Mouse (Mus musculus): Measurements from ENCODE around the gene Depdc1b. TPM values are rescaled to one million over a fixed set of nuclear protein-coding genes. Genes with fewer than 3 reads are reported as not detected.

The Depdc1b gene
- polyA plus RNA-seq, 1 experiment = 0.38 TPM

DNA sequence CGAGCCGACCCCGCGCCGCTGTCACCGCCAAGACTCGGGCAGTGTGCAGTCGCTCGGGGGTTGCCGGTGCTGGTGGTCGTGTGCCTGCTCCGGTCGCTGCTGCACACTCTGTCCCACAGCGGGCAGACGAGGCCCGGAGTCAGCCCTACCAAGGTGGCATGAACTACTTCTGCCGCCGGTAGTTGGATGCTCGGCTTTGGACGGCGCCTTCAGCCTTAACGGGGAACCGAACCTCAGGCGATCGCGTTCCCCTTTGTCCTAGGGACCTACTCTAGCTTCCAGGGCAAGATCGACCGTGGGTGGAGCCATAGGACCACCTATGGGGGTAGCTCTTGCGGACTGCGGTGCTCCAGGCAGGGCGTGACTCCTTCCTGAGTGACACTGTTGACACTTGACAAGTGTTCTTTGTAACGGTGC lies 363 bp downstream of the Depdc1b start:
- DNase-seq (ENCODE audit: extremely low spot score in 1 of 2, low spot score in 1 of 2) = no peak

- no peak for DNase-seq (ENCODE audit: extremely low spot score in 1 of 2, low spot score in 1 of 2)
Measured at GRCm38 (mm10) chr13:108317414-108317813, 1.3 kb downstream of the Depdc1b start.

GRCm38 (mm10) chr13:108319028-108319427 lies 2.9 kb downstream of the Depdc1b start:
- no peak for DNase-seq (ENCODE audit: extremely low spot score in 1 of 2, low spot score in 1 of 2)

- DNase-seq (ENCODE audit: extremely low spot score in 1 of 2, low spot score in 1 of 2) = no peak
Measured at GRCm38 (mm10) chr13:108320216-108320615, 4.1 kb downstream of the Depdc1b start.

DNA sequence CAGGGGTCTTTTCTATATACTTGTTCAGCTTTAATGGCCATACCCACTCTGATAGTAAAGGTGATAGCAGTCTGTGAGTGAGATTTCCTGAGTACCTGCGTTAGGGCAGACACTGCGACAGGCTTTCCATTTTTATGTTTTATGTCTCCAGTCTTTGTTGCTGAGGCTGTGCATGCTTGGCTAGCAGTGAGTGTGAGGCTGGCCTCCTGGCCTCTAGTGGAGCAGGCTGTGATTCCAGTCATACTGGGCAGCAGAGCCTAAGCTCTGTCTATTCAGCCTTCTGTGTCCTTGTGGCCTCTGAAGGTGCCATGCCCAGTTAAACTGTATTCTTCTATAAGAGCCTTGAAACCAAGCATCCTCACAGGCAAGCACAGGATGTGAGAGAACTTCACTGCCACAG lies 6.3 kb downstream of the Depdc1b start:
- DNase-seq (ENCODE audit: extremely low spot score in 1 of 2, low spot score in 1 of 2) = no peak

GRCm38 (mm10) chr13:108323317-108323716 lies 7.2 kb downstream of the Depdc1b start:
- DNase-seq (ENCODE audit: extremely low spot score in 1 of 2, low spot score in 1 of 2) = no peak

DNA sequence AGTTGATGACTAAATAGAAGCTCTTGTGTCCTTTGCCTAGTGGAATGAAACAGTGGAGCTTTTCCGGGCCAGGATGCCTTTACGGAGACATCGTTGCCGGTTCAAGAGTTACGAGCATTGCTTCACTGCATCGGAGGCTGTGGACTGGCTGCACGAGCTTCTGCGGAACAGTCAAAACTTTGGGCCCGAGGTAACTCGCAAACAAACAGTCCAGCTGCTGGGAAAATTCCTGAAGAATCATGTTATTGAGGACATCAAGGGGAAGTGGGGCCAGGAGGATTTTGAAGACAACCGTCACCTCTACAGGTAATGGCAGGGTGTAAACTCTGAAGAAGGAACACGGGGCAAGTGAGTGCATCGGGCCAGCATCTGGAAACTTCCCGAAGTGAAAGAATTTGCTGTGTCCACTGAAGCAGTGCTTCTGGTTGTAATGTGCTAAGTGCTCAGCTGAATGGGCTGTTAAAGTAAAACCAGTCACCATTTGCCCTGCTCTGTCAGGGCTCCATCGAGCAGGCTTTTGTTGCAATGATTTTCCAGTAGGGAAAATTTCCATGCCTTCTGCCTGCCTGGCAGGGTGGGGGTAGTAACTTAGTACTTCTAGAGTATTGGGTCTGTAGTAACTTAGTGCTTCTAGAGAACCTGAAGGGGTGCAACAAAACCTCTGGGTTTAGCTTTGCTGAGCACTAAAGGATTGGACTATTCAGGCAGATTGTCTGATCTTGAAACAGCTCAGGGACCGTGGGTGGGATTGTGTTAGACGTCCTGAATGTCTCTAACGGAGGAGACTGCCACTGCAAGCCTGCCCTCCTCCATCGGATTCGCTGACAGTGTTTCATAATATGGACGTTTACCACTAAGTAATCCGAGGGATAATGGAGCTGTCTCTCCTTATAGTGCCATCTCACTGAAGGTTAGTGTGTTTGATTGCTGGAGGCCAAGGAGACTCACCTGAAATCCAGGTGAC lies 8.0 kb downstream of the Depdc1b start:
- DNase-seq (ENCODE audit: extremely low spot score in 1 of 2, low spot score in 1 of 2) = peak in 1 of 2 experiments; percentile 29

- no peak for DNase-seq (ENCODE audit: extremely low spot score in 1 of 2, low spot score in 1 of 2)
Measured at GRCm38 (mm10) chr13:108325871-108326270, 9.7 kb downstream of the Depdc1b start.

DNA sequence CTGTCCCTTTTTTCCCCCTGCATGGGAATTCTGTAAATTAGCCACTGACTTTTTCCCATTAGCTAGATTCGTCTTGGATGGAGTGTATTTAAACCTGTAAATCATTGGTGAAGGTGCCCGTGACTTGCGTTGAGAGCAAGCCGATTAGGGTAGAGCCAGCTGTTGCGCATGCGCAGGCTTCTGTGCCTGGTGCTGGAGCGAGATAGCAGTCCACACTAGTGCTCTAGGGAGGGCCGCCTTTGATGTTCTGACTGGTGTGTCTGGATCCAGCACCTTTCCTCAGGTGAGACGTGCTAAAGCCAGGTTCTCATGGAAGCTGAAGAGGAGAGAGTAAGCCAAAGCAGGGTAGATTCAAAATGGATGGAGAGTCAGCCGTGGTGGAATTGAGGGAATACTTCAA lies 10.2 kb downstream of the Depdc1b start:
- DNase-seq (ENCODE audit: extremely low spot score in 1 of 2, low spot score in 1 of 2) = no peak

- no peak for DNase-seq (ENCODE audit: extremely low spot score in 1 of 2, low spot score in 1 of 2)
Measured at GRCm38 (mm10) chr13:108327047-108327446, 10.9 kb downstream of the Depdc1b start.

- no peak for DNase-seq (ENCODE audit: extremely low spot score in 1 of 2, low spot score in 1 of 2)
Measured at GRCm38 (mm10) chr13:108328406-108329180, 12.5 kb downstream of the Depdc1b start.

GRCm38 (mm10) chr13:108329693-108330092 lies 13.6 kb downstream of the Depdc1b start:
- DNase-seq (ENCODE audit: extremely low spot score in 1 of 2, low spot score in 1 of 2) = peak in 1 of 2 experiments; percentile 37

DNA sequence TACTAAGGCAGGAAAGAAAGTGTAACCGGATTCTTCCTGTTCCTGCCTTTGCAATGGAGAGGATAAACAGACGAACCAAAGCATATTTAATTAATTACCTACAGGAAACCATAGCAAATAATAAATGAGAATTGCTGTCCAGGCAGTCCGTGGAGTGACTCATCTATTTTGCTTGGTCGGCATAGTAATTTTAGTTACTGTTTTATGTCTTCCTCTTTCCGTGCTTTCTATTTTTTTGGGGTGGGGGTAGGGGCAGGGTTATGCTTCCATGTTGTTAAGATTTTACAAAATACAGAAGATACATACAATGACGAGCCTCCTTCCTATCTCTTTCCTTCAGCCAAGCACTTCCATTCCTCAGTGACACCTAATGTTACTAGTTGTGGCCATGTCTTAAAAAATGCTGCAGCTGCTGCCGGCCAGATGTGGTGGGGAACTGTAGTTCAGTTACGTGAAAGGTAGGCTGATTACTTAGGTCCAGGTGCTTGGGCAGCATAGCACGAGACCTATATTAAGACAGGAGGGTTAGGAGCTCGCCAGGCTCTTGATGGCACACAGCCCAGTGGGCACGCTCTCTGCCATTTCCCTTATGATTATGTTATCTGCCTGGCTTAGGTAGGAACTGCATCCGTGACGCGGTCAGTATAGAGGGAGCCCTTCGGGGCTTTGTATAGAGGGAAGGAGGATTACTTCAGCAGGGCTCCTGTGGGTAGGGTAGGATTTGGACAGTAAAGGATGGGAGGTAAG lies 19.3 kb downstream of the Depdc1b start:
- no peak for DNase-seq (ENCODE audit: extremely low spot score in 1 of 2, low spot score in 1 of 2)

DNA sequence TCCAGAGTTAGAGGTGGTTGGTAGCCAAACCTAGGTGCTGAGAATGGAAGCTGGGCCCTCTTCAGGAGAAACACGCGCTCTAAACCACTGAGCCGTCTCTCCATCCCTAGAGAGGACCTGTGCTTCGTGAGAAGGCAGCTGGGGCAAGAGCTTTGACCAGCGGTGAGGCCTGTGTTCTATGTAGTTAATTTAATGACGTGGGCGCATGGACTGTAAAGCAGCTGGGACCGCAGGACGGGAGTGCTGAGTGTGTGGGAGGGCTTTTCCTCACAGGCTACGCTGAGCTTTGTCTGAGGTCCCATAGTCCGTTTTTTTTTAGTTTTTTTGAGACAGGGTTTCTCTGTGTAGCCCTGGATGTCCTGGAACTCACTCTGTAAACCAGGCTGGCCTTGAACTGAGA lies 20.1 kb downstream of the Depdc1b start:
- no peak for DNase-seq (ENCODE audit: extremely low spot score in 1 of 2, low spot score in 1 of 2)

DNA sequence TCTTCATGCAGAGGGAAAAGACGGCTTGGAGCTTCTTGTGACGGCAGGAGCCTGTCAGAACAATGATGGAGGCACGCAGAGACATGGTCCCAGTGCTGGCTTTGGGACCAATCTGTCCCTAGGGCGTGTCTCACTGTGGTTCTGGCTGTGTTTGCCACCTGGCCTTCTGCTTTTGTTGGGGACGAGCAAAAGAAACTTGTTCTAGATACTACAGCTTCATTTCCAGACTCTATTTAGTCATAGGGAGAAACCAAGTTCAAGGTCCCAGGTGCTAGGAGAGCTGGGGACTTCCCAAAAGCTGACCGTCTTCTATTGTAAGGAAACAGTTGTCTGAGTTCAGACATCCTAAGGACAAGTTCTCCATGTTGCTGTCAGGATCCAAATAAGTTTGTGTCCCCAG lies 21.2 kb downstream of the Depdc1b start:
- DNase-seq (ENCODE audit: extremely low spot score in 1 of 2, low spot score in 1 of 2) = no peak

DNA sequence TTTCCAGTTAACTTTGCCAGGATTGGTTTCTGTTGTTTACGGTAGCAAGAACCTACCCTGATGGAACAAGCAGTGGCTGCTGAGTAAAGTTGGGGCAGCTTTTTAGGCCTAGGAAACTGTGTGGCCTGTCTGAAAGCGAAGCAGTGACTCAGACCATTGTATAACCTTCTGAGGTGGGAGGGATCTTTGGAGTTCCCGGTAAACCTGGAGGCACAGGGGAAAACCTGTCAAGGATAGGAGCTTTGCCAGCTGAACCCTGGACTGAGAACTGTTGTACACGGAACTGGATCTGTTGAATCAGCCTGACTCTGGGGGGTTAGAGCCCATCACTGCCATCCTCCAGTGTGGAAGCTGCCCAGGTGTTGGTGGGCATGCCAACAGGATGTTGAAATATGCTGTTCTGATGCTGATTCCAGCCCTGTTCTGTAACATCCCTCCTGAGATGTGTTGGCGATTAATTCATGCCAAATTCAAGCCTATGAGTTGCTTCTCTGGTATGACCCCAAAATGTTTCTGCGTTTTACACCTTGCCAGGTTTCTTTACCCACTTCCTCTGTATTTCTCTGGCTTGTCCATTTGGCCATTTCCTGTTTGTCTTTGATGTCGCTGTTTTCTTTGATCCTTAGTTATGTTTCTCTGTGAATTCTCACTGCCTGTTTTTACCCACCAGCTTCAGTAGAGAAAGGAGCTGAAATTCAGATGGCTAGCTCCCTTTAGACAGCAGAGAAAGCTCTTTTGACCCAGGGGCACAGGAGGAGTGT lies 22.1 kb downstream of the Depdc1b start:
- no peak for DNase-seq (ENCODE audit: extremely low spot score in 1 of 2, low spot score in 1 of 2)

DNA sequence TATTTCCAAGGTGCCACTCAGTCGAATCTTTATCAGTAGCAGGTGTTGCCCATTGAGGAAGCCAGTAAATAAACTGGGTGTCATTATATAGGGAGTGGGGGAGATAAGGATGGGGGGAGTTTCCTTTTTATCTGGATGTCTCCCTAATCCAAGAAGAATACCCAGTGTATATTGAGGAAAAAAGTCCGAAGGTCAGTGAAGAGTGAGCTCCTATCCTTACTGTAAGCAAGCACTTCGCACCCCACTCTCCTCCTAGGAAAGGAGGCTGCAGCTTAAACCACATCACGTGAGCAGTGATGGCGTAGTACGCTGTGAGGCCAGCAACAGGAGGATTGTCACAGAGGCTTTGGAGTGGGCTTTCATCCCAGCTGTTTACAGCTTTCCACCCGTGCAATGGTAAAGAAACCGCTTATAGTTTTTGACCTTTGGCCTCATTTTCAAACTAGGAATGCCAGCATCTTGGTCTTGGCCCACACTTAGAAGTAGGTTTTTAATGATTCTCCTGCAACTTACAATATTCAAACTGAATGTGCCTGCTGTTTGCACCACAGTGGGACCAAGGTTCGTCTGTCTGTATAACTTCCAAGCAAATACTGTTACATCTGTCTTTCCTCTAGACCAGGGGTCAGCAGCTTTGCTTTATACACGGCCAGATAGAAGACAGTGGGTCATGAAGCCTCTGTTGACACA lies 23.9 kb downstream of the Depdc1b start:
- no peak for DNase-seq (ENCODE audit: extremely low spot score in 1 of 2, low spot score in 1 of 2)

GRCm38 (mm10) chr13:108341585-108341984 lies 25.5 kb downstream of the Depdc1b start:
- no peak for DNase-seq (ENCODE audit: extremely low spot score in 1 of 2, low spot score in 1 of 2)

DNA sequence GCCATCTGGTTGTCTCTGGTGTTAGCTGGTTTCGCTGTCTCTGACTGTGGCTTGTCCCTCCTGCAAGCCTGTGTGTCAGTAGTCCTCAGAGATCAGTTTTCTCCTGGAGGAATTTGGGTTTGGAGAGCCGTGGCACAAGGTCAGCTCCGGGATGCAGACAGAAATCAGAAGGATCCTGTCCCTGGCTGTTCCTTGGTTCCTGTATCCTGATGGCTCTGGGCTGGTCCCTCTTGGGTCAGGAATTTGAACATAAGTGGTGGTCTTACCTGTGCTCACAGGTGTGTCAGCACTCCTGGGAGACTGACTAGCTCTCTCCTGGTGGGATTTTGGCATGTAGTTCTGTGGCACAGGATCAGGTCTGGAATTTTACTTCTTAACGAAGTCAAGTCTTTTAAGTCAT lies 29.6 kb downstream of the Depdc1b start:
- no peak for DNase-seq (ENCODE audit: extremely low spot score in 1 of 2, low spot score in 1 of 2)

Measured in frontal cortex, adult 2 months (tissue).